Mouse (Mus musculus): Measurements from ENCODE around the gene Lmf2.

Lmf2 gene

DNA sequence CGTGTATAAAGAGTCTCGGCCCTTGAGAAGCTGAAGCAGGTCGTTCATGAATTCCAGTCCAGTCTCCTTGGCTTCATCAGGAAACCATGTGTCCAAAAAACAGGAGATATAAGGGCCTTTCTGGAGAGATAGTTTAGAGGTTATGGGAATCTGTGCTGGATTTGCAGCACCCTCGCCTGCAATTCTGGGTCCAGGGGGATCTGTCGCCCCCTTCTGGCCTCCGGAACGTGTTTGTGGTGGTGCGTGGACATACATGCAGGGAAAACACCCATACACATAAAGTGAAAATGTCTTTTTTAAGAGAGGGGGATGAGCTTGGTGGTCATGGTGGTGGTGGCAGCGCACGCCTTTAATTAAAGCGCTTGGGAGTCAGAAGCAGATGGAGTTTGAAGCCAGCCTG is 39.3 kb downstream of the Lmf2 start:
- no peak for DNase-seq (ENCODE audit: low spot score in 2 of 2)

DNA sequence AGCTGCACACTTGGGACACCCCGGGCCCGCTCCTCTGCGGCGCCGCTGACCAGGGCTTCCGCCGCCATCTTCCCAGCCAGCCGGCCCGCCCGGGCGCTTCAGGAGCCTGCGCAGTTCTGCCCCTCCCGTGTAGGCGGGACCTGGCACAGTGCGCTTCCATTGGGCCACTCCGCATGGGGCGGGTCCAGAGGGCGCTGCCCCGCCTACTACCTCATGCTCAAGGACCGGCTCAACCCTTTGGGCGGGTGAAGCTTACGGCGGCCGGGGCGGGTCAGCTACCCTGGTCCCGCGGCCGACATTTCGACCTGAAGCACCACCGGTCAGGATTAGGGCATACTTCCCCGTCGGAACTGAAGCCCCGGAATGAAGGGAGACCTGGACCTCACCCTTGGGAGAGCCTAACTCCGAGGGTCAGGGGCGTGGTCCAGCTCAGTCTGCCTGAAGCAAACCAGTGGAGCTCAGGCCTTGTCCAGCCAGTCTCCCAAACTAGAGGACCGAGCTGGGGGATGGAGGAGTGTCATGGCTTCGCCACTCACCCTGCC is 40.2 kb downstream of the Lmf2 start, which contains the start of gene Sbf1:
TSS of gene Sbf1 (minus strand) at position 122 of the 542 bp plus-strand sequence.
- peak; percentile 98 for DNase-seq (ENCODE audit: low spot score in 2 of 2)

- DNase-seq (ENCODE audit: low spot score in 2 of 2): no peak
These were observed 40.8 kb downstream of the Lmf2 start for GRCm38 (mm10) chr15:89314511-89315189.

DNA sequence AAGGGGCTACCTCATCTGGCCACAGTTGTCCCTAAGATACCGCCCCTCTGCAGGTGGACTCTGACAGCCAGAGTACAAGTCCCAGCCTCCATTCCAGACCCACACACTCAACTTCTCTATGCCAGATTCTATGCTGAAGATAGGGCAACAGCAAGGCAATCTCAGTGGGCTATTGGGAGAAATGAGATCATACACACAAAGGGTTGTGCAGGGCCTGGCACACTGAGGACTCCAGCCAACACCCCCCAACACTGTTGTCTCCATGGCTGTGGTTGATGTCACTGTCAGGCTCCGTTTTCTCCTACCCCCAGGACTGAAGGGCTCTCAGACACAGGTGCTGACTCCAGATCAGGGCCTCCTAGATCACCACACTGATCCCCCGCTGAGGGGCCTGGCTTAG is 41.4 kb downstream of the Lmf2 start:
- DNase-seq (ENCODE audit: low spot score in 2 of 2): no peak

DNA sequence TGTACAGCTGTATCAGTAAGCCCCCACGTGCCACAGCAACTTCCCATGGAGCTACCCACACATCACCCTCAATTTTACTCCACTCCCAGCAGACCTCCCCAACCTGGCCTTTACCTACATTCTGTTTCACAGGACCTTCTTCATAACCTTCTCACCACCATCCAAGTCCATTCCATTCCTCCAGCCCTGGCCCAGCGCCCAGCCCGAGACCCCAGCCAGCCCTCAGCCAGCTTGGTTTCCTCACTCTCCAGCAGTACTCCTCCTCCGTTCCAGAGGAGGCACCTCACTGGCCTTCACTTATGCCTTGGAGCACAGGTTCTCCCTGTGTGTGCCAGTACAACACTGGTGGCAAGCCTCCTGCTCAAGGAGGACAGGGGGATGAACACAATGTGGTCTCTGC is 42.1 kb downstream of the Lmf2 start:
- DNase-seq (ENCODE audit: low spot score in 2 of 2): no peak

GRCm38 (mm10) chr15:89309962-89310498 is 45.4 kb downstream of the Lmf2 start:
- DNase-seq (ENCODE audit: low spot score in 2 of 2): no peak

GRCm38 (mm10) chr15:89308406-89309139 is 46.9 kb downstream of the Lmf2 start:
- no peak for DNase-seq (ENCODE audit: low spot score in 2 of 2)

DNA sequence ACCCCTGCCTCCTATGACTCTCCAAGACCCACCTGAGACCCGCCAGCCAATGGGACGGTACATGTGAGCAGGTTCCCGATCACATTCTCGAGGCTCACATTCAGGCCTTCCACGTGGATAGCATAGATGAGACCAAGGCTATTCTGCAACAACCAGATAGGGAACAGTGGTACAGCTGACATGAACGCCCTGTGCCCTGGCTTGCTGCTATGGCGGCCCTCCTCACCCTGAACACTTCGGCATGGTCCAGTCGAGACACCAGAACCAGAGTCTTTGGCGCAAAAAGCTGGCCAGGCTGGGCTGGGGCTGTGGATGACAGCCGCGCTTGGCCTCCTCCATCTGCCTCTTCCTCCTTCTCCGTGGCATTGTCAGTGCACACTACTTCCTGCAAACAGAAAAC is 48.0 kb downstream of the Lmf2 start:
- no peak for DNase-seq (ENCODE audit: low spot score in 2 of 2)

DNA sequence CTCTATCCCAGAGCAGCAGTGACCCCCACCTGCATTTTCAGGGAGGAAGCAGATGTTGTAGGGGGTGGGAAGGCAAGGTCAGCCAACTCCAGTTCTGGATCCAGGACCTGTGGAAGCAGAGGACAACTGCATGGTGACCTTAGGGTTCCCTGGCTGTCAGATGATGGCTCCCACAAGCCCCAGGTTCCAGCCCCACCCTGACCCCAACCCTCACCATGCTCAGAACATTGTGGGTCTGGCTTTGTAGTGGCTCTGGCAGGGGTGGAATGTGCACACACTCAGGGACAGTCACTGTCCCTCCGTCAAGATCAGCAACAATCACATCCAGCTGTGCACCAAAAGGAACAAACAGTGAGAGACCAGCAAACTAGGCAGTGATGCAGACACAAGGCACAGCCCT is 49.5 kb downstream of the Lmf2 start:
- no peak for DNase-seq (ENCODE audit: low spot score in 2 of 2)
